Mouse (Mus musculus) brain, adult 2 months (tissue): ENCODE measurements around the gene Pwwp2a.

ENCODE experiments used
- DNase-seq: peaks from one replicate; pipeline ENCODE4 v3.0.0; 2011; ENCODE audit warnings: low read depth, low spot score

Pwwp2a gene

DNA sequence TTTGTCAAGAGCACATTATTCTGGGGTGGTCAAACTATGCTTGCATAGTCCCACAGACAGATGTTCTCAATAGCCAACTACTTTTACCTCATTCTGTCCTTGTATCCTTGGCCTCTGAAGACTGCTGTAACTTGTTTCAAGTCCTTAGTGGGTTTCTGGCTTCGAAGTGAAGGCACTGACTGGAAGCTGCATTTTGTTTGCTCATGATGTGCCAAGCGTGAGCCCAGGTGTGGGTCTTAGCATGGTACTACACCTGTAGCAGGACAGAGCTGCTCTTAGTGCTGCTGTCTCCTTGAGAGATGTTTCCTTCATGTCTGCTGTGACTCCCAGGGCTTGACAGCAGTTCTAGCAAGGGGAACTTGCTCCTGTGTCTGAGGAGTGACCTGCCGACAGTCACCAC lies 41.6 kb downstream of the Pwwp2a start:
- DNase-seq: no peak

GRCm38 (mm10) chr11:43727796-43728195 lies 46.0 kb downstream of the Pwwp2a start:
- no peak for DNase-seq

DNA sequence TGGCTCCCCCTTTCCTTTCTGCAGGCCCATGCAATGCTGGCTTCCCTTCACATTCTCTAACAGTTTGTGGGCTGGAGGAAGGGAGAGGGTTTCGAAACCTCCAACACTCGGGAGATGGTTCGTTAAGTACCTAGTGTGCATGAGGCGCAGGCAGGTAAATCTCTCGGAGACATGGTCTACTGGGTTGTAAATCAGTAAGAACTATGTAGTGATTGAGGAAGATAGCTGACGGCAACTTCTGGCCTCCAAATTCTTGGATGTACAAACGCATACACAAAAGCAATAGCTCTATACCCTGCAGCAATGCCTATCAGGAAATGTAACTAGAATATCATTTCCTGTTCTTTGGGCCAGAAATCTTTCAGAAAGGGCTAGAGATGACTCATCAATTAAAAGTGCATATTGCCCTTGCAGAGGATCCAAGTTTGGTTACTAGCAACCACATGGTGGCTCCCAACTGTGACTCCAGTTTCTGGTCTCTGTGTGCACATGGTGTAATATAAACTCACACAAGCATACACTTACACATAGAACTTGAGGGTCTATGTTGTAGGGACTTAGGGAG lies 47.0 kb downstream of the Pwwp2a start:
- DNase-seq: peak; percentile 63

- peak; percentile 100 for DNase-seq
Observed at GRCm38 (mm10) chr11:43747233-43748226, 65.7 kb downstream of the Pwwp2a start, which contains the start of gene Ttc1. Gene Ttc1, minus strand, starts transcription at chr11:43748008.

- no peak for DNase-seq
Observed at GRCm38 (mm10) chr11:43751542-43751941, 69.7 kb downstream of the Pwwp2a start.

DNA sequence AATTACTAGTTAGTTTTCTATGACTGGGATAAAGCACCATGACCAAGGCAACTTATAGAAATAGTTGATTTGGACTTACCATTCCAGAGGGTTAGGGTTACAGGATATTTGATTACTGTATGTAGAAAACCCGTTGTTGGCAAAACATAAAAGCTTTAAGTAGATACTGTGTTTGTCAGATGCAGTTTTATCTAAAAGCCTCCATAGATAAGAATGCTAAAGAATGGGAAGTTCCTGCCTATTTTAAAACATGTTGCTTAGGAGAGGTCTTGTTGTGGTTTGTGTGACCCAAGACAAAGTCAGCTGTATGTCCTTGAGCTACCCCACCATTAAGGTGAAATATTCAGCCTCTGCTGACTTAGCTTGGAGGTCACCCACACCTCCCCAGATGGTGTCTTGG lies 72.8 kb downstream of the Pwwp2a start:
- DNase-seq: no peak

GRCm38 (mm10) chr11:43755411-43755810 lies 73.6 kb downstream of the Pwwp2a start:
- no peak for DNase-seq

DNA sequence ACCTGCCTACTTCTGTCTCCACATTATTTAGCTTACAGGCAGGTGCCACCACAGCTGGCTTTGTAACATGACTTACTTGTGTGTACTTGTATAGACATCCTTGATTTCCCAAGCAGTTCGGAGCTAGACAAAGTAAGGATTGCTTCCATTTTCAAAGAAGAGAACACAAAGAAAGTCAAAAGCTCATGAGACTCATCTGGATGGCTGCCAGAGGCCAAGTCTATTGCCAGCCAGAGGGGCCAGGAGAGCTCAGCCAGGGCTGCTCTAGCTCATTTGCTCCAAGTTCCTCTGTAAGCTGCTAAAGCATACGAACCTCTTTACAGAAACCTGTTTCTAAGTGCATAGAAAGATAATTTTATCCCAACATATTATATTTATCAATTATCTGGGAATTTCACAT lies 76.6 kb downstream of the Pwwp2a start:
- no peak for DNase-seq

GRCm38 (mm10) chr11:43766922-43767648 lies 85.3 kb downstream of the Pwwp2a start:
- peak; percentile 87 for DNase-seq

GRCm38 (mm10) chr11:43767749-43768148 lies 86.0 kb downstream of the Pwwp2a start:
- no peak for DNase-seq

DNA sequence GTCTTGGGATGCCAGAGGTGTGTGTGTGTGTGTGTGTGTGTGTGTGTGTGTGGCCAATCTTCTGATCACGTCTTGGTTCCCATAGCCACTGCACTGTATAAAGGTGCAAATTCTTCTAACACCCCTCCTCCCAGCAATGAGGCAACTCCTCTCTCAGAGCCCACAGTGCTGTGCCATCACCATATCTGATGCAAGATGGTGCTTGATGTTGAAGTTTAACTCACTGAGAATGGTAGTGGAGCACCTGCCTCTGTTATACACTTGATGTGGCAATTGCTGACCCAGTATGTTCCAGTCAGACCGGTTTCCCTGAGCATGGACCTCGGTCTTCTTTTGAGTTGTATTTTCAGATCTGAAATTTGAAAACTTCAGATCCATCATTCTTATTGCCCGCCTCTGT lies 88.3 kb downstream of the Pwwp2a start:
- no peak for DNase-seq
